Mouse (Mus musculus): ENCODE measurements around the gene U2af2. TPM values are rescaled to one million over a fixed set of nuclear protein-coding genes. Genes with fewer than 3 reads are reported as not detected.

U2af2 gene
- polyA plus RNA-seq, 1 experiment from 2014 or later: 153 TPM

Small RNA genes within 50 kb of the gene (microRNA-seq; reads per million reads assigned to microRNA genes)
- not detected for gene Gm26217

Other genes with a start within 250 kb of the U2af2 start
- 328 and 349 TPM in 2 replicates for gene Ube2s, start 249.6 kb upstream of the U2af2 start, polyA plus RNA-seq (2015; fragmentation: Nextera tagmentation; extraction: Ambion mirVana)
- gene Shisa7, start 217.4 kb upstream of the U2af2 start, polyA plus RNA-seq (2015; fragmentation: Nextera tagmentation; extraction: Ambion mirVana): 0.17 and 0.33 TPM in 2 replicates
- gene Isoc2b, start 191.9 kb upstream of the U2af2 start, polyA plus RNA-seq (2015; fragmentation: Nextera tagmentation; extraction: Ambion mirVana): 5.6 and 6.4 TPM in 2 replicates
- gene Isoc2a, start 185.0 kb upstream of the U2af2 start, polyA plus RNA-seq (2015; fragmentation: Nextera tagmentation; extraction: Ambion mirVana): 1.2 and 1.3 TPM in 2 replicates
- not detected in 2 replicates for gene Gm36210, start 155.6 kb upstream of the U2af2 start, polyA plus RNA-seq (2015; fragmentation: Nextera tagmentation; extraction: Ambion mirVana)
- gene Zfp628, start 146.9 kb upstream of the U2af2 start, polyA plus RNA-seq (2015; fragmentation: Nextera tagmentation; extraction: Ambion mirVana): 4.2 and 4.3 TPM in 2 replicates
- 3.1 and 3.3 TPM in 2 replicates for gene Nat14, start 140.1 kb upstream of the U2af2 start, polyA plus RNA-seq (2015; fragmentation: Nextera tagmentation; extraction: Ambion mirVana)
- gene Ssc5d, start 136.4 kb upstream of the U2af2 start, polyA plus RNA-seq (2015; fragmentation: Nextera tagmentation; extraction: Ambion mirVana): 6.4 and 8.1 TPM in 2 replicates
- gene Sbk2, start 97.7 kb upstream of the U2af2 start, polyA plus RNA-seq (2015; fragmentation: Nextera tagmentation; extraction: Ambion mirVana): 0.38 and 0.92 TPM in 2 replicates
- gene Sbk3, start 91.0 kb upstream of the U2af2 start, polyA plus RNA-seq (2015; fragmentation: Nextera tagmentation; extraction: Ambion mirVana): not detected in 2 replicates
- 35.3 and 38.5 TPM in 2 replicates for gene Zfp579, start 66.0 kb upstream of the U2af2 start, polyA plus RNA-seq (2015; fragmentation: Nextera tagmentation; extraction: Ambion mirVana)
- 9.1 and 10.7 TPM in 2 replicates for gene Zfp524, start 47.7 kb upstream of the U2af2 start, polyA plus RNA-seq (2015; fragmentation: Nextera tagmentation; extraction: Ambion mirVana)
- gene Fiz1, start 47.4 kb upstream of the U2af2 start, polyA plus RNA-seq (2015; fragmentation: Nextera tagmentation; extraction: Ambion mirVana): 44.7 and 48.6 TPM in 2 replicates
- gene Gm44973, start 46.6 kb upstream of the U2af2 start, polyA plus RNA-seq (2015; fragmentation: Nextera tagmentation; extraction: Ambion mirVana): 0.42 and 2.1 TPM in 2 replicates
- 6.0 and 8.1 TPM in 2 replicates for gene Zfp865, start 41.8 kb upstream of the U2af2 start, polyA plus RNA-seq (2015; fragmentation: Nextera tagmentation; extraction: Ambion mirVana)
- gene Ccdc106, start 41.6 kb upstream of the U2af2 start, polyA plus RNA-seq (2015; fragmentation: Nextera tagmentation; extraction: Ambion mirVana): 44.9 and 47.8 TPM in 2 replicates
- 0.13 TPM in 1 of 2 replicates, not detected in the other for gene 4632433K11Rik, start 28.0 kb upstream of the U2af2 start, polyA plus RNA-seq (2015; fragmentation: Nextera tagmentation; extraction: Ambion mirVana)
- gene Zfp784, start 23.7 kb upstream of the U2af2 start, polyA plus RNA-seq (2015; fragmentation: Nextera tagmentation; extraction: Ambion mirVana): 7.0 and 7.8 TPM in 2 replicates
- 42.1 and 42.8 TPM in 2 replicates for gene Zfp580, start 10.6 kb upstream of the U2af2 start, polyA plus RNA-seq (2015; fragmentation: Nextera tagmentation; extraction: Ambion mirVana)
- 62.2 and 64.6 TPM in 2 replicates for gene Epn1, start 18.1 kb downstream of the U2af2 start, polyA plus RNA-seq (2015; fragmentation: Nextera tagmentation; extraction: Ambion mirVana)
- not detected in 2 replicates for gene Rfpl4, start 54.8 kb downstream of the U2af2 start, polyA plus RNA-seq (2015; fragmentation: Nextera tagmentation; extraction: Ambion mirVana)
- gene Rasl2-9, start 63.8 kb downstream of the U2af2 start, polyA plus RNA-seq (2015; fragmentation: Nextera tagmentation; extraction: Ambion mirVana): 0.26 and 0.31 TPM in 2 replicates
- not detected in 2 replicates for gene Vmn1r55, start 87.5 kb downstream of the U2af2 start, polyA plus RNA-seq (2015; fragmentation: Nextera tagmentation; extraction: Ambion mirVana)
- not detected in 2 replicates for gene Vmn1r56, start 134.6 kb downstream of the U2af2 start, polyA plus RNA-seq (2015; fragmentation: Nextera tagmentation; extraction: Ambion mirVana)
- gene Vmn1r57, start 156.3 kb downstream of the U2af2 start, polyA plus RNA-seq (2015; fragmentation: Nextera tagmentation; extraction: Ambion mirVana): not detected in 2 replicates

Measured in limb, embryonic 13.5 days (tissue).